Mouse (Mus musculus) lung, adult 2 months (tissue): ENCODE measurements around the gene Gm13279. TPM values are rescaled to one million over a fixed set of nuclear protein-coding genes. Genes with fewer than 3 reads are reported as not detected.
"Not testable (repeated sequence)": the region's sequence is repeated elsewhere in the genome, so short reads cannot be mapped to it uniquely, and the experiment has no call there.

Source experiments
- DNase-seq: peaks from one replicate; pipeline ENCODE4 v3.0.0; 2022
- H3K4me1 ChIP-seq: fragments of 200-500 bp; 2 replicates; pipeline ENCODE4 v1.6.1; 2011; ENCODE audit warnings: low read length; ENCODE audit not compliant: control insufficient read depth, insufficient read depth
- H3K4me3 ChIP-seq: fragments of 200-500 bp; replicated peaks from 2 replicates; pipeline ENCODE3; 2011; ENCODE audit warnings: low read depth, mild to moderate bottlenecking, control low read depth, low read length; ENCODE audit errors: extremely low read depth
- CTCF ChIP-seq: fragments of 200-500 bp; IDR thresholded peaks from 2 replicates; pipeline ENCODE4 v1.5.1; 2011; ENCODE audit warnings: mild to moderate bottlenecking, low read length, control low read depth; ENCODE audit not compliant: insufficient read depth
- POLR2A ChIP-seq: fragments of 200-500 bp; IDR thresholded peaks from 2 replicates; pipeline ENCODE4 v1.6.1; 2011; ENCODE audit warnings: low read depth, mild to moderate bottlenecking, control low read depth, low read length, borderline replicate concordance; ENCODE audit errors: extremely low read depth
- WGBS: fragments of 180-500 bp; shearing (Covaris S2); methylation state at CpG from one replicate; pipeline ENCODE4 v1.1.7; 2018; 5-methylcytosine and 5-hydroxymethylcytosine counted together
- polyA plus RNA-seq: library from polyadenylated mRNA; depleted of rRNA; stranded (reverse); fragments of >200 nt; gene quantifications from 2 replicates; pipeline ENCODE4 v1.2.3, GENCODE M21; 2012

Gene Gm13279
- polyA plus RNA-seq, 1 experiment, result not detected

GRCm38 (mm10) chr4:88763384-88764018 lies 33.7 kb upstream of the Gm13279 start:
- not testable (repeated sequence) for H3K4me3 ChIP-seq, H3K4me1 ChIP-seq, DNase-seq
- TF ChIP-seq POLR2A (peak; percentile 45; the same call in 1 of the 2 replicates), CTCF (0 out of 2 replicates have a peak, but pooled peaks have one; percentile 11)
- 3% methylated on average over 38 of the region's 42 CpGs for WGBS

GRCm38 (mm10) chr4:88773534-88773933 lies 23.7 kb upstream of the Gm13279 start, which contains the start of gene Gm13290:
Gm13290 (plus strand) TSS chr4:88773834.
- no CpG with 5 or more reads among the region's 32 CpGs for WGBS
- H3K4me3 ChIP-seq, DNase-seq, H3K4me1 ChIP-seq: not testable (repeated sequence)

- H3K4me1 ChIP-seq, DNase-seq, H3K4me3 ChIP-seq: not testable (repeated sequence)
- no CpG with 5 or more reads among the region's 29 CpGs for WGBS
Measured at GRCm38 (mm10) chr4:88776622-88777021, 20.6 kb upstream of the Gm13279 start, which contains the start of gene Gm13289. Gm13289 (plus strand) TSS chr4:88776922.

GRCm38 (mm10) chr4:88779550-88779949 lies 17.6 kb upstream of the Gm13279 start, which contains the start of gene Gm13272:
Gm13272 (plus strand) TSS chr4:88779850.
- no CpG with 5 or more reads among the region's 29 CpGs for WGBS
- not testable (repeated sequence) for H3K4me3 ChIP-seq, H3K4me1 ChIP-seq, DNase-seq

GRCm38 (mm10) chr4:88780320-88780719 lies 16.9 kb upstream of the Gm13279 start:
- WGBS, result 49% methylated on average over 16 of the region's 18 CpGs

GRCm38 (mm10) chr4:88781831-88782230 lies 15.4 kb upstream of the Gm13279 start, which contains the start of gene Ifnz:
Ifnz (plus strand) TSS chr4:88782131.
- not testable (repeated sequence) for DNase-seq, H3K4me3 ChIP-seq, H3K4me1 ChIP-seq
- 10% methylated on average over 4 of the region's 7 CpGs for WGBS

More at GRCm38 (mm10) chr4:88780320-88780719, 16.9 kb upstream of the Gm13279 start:
- not testable (repeated sequence) for H3K4me3 ChIP-seq, DNase-seq, H3K4me1 ChIP-seq

GRCm38 (mm10) chr4:88782335-88782734 lies 14.9 kb upstream of the Gm13279 start:
- DNase-seq, H3K4me3 ChIP-seq, H3K4me1 ChIP-seq: not testable (repeated sequence)
- 2% methylated on average over 19 of the region's 31 CpGs for WGBS

GRCm38 (mm10) chr4:88785409-88785808 lies 11.8 kb upstream of the Gm13279 start, which contains the start of gene Gm13276:
Gm13276 (plus strand) TSS chr4:88785709.
- not testable (repeated sequence) for H3K4me1 ChIP-seq

GRCm38 (mm10) chr4:88788402-88788801 lies 8.8 kb upstream of the Gm13279 start, which contains the start of gene Gm13277:
Gm13277 (plus strand) TSS chr4:88788632.
- not testable (repeated sequence) for H3K4me1 ChIP-seq, H3K4me3 ChIP-seq
- 0% methylated on average over 4 of the region's 28 CpGs for WGBS
- DNase-seq, result peak; percentile 38
- peak; percentile 38 for TF ChIP-seq CTCF

More at GRCm38 (mm10) chr4:88785409-88785808, 11.8 kb upstream of the Gm13279 start, which contains the start of gene Gm13276:
- H3K4me3 ChIP-seq, DNase-seq: not testable (repeated sequence)
- WGBS, result no CpG with 5 or more reads among the region's 27 CpGs

- WGBS, result no CpG with 5 or more reads among the region's 28 CpGs
- H3K4me3 ChIP-seq, DNase-seq, H3K4me1 ChIP-seq: not testable (repeated sequence)
Measured at GRCm38 (mm10) chr4:88791250-88791649, 5.9 kb upstream of the Gm13279 start, which contains the start of gene Gm13278. Gm13278 (plus strand) TSS chr4:88791550.

- H3K4me1 ChIP-seq, H3K4me3 ChIP-seq: not testable (repeated sequence)
- 1% methylated on average over 15 of the region's 52 CpGs for WGBS
- peak; percentile 78 for DNase-seq
Measured at GRCm38 (mm10) chr4:88793936-88794675, 3.1 kb upstream of the Gm13279 start, which contains the start of gene Gm13275. Gm13275 (plus strand) TSS chr4:88794487.

GRCm38 (mm10) chr4:88799365-88799764 lies 2.2 kb downstream of the Gm13279 start, which contains the start of gene Gm13285:
Gm13285 (plus strand) TSS chr4:88799665.
- 4% methylated on average over 6 of the region's 7 CpGs for WGBS
- H3K4me3 ChIP-seq, DNase-seq, H3K4me1 ChIP-seq: not testable (repeated sequence)

- H3K4me3 ChIP-seq, H3K4me1 ChIP-seq, DNase-seq: not testable (repeated sequence)
- no CpG with 5 or more reads among the region's 29 CpGs for WGBS
Measured at GRCm38 (mm10) chr4:88802954-88803353, 5.8 kb downstream of the Gm13279 start, which contains the start of gene Gm13287. Gm13287 (plus strand) TSS chr4:88803254.

- not testable (repeated sequence) for H3K4me1 ChIP-seq, DNase-seq, H3K4me3 ChIP-seq
- no CpG with 5 or more reads among the region's 8 CpGs for WGBS
Measured at GRCm38 (mm10) chr4:88805231-88805630, 8.0 kb downstream of the Gm13279 start, which contains the start of gene Gm13288. Gm13288 (plus strand) TSS chr4:88805531.
